Mouse (Mus musculus) layer of hippocampus, postnatal 14 days (tissue): ENCODE results near the gene Bola1. TPM values are rescaled to one million over a fixed set of nuclear protein-coding genes. Genes with fewer than 3 reads are reported as not detected.
"Not testable (repeated sequence)": the region's sequence is repeated elsewhere in the genome, so short reads cannot be mapped to it uniquely, and the experiment has no call there.

Source experiments
- DNase-seq, 2 experiments: peaks; one replicate each; pipeline ENCODE4 v3.0.0; 2021 to 2022; ENCODE audit warnings: low spot score in 2 of 2, mixed read lengths in 1 of 2
- total RNA-seq, 2 experiments: library from RNA; stranded (reverse); gene quantifications; 2 replicates each; pipeline ENCODE4 v1.2.3; 2021

The Bola1 gene
- total RNA-seq, 2 experiments from 2014 or later: 16.1 to 21.2 TPM

GRCm38 (mm10) chr3:96182382-96182776 lies 37.1 kb downstream of the Bola1 start:
- DNase-seq: no peak

DNA sequence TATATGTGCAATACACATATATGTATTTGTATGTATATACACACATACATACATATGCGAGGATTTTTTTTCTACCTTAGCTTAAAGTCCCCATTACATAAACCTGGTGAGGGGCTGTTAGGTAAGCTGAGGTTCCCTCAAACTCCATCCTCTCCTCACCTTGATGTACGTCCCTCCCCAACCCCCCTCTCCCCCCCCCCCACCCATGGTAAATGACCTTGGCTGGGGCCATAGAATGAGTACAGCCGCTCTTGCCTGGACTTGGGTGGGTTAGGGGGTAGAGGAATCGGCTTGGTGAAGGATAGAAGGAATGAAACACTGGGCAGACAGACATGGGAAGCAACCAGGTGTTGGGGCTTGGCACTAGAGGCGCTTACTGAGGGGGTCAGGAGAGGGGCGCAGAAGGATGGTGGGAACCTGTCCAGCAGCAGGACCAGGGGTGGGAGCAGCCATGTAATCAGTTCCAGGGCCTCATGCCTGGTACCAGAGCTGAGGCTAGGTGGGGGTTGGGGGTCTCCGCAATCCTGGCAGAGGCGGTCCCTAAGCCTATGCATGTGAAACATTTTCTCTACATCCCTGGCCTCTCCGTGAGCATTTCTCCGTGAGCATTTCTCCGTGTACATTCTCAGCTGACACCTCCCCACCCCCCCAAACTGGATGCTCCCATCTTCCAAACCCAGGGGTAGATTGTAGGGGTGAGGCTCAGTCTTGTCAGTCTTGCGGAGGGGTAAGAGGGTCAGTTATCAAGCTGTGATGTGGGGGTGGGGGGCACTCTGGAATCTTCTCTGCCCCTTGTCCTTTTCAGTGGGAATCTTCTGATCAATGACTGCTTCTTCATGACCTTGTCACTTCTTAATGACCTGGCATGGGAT lies 37.8 kb downstream of the Bola1 start:
- DNase-seq: no peak

DNA sequence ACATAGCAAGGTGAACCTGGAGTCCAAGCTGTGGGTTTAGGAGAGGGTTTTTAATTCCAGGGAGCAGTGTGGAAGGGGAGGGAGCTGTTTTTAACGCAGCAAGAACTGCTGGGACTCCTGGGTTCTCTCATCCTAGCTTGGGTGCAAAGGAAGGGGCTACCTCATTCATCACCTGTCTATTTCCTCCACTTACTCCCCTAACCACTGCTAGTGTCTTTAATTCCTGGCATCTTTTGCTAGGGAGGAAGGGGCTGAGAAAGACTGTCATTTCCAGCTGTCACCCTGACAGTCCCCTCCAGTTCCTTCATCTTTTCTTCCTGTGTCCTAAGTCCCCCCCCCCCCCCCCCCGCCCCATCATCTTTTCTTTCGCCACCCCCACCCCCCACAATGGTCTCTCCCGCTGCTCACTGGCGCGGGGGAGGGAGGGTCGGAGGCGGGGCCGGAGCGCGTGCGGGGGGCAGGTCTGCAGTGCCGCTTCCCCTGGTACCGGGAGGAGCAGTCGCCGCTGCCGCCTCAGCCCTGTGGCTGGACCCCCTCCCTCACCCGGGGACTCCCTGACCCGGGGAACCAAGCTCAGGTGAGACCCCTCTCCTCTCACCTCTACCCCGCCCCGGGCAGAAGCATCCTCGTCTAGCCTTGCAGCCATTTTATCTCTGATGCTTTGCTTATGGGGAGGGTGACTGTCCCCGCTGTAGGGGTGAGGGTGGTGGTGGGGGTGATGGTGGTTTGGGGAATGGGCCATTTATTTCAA lies 38.6 kb downstream of the Bola1 start, which contains the start of gene Sv2a:
Sv2a (plus strand) TSS at position 425 of the 751 bp plus-strand sequence.
- peak in 1 of 2 experiments; percentile 75 for DNase-seq

DNA sequence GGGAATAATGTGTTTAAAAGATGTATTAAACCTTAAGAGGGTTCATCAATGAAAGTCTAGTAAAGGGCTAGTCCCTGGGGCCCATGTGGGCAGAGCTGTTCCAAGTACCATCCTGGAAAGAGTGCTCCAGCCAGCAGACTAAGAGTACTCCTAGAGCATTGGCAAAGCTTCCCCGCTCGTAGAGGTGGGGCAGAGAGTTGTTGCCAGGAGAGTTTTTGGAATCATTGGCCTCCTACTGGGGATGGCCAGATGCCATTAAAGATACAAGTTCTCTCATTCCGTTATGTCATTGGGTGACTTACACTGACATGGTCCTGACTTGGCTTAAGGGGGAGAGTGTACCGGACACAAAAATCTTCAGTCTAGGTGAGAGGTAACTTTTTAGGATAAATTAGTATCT lies 40.0 kb downstream of the Bola1 start:
- no peak for DNase-seq

- no peak for DNase-seq
Observed at GRCm38 (mm10) chr3:96178902-96179301, 40.6 kb downstream of the Bola1 start.

GRCm38 (mm10) chr3:96178427-96178826 lies 41.1 kb downstream of the Bola1 start:
- DNase-seq: no peak

DNA sequence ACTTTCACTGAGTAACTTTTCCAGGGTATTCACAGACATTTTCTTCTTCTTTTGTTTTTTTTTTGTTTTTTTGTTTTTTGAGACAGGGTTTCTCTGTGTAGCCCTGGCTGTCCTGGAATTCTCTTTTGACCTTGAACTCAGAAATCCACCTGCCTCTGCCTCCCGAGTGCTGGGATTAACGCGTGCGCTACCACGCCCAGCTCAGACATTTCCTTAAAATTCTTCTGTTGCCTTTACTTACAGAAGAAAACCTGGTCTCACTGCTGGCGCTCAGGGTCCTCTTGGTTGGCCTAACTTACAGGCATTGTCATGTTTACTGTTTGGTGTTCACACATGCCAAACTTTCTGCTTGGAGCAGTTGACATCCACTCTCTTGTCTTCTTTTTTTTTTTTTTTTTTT lies 44.3 kb downstream of the Bola1 start:
- DNase-seq: no peak

DNA sequence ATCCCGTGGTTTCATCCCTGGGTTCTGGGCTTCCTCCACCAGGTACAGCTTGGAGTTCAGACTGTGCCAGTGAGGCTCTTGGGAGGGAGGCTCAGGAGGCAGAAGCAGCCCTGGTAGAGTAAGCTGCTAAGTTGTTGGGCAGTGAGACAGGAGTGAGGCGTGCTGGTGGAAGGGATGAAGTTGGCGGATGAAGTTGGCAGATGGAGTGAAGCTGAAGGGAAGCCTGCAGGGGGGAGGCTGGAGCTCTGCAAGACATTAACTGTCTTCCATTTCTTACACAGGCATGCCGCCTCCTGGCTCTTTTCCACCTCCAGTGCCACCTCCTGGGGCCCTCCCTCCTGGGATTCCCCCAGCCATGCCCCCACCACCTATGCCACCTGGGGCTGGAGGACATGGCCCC lies 45.5 kb downstream of the Bola1 start:
- DNase-seq: not testable (repeated sequence)

DNA sequence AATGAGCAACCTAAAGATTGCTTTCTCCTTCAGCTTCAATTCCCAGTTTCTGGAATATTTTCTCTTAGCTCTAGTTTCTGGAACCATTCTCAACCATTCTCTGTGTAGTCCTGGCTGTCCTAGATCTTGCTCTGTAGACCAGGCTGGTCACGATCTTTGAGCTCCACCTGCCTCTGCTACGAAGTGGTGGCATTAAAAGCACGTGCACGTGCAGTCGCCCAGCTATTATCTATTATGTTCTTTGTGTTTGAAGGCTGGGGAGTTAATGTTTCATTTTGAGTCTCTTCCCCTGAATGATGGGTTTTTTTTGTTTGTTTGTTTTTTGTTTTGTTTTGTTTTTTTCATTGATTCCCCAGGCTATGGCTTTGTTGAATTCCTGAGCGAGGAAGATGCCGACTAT lies 46.3 kb downstream of the Bola1 start:
- DNase-seq: no peak

GRCm38 (mm10) chr3:96172197-96173178 lies 47.0 kb downstream of the Bola1 start, which contains the start of gene Sf3b4:
Gene Sf3b4, plus strand, starts transcription at chr3:96172332.
- peak; percentile 83 to 91 for DNase-seq

DNA sequence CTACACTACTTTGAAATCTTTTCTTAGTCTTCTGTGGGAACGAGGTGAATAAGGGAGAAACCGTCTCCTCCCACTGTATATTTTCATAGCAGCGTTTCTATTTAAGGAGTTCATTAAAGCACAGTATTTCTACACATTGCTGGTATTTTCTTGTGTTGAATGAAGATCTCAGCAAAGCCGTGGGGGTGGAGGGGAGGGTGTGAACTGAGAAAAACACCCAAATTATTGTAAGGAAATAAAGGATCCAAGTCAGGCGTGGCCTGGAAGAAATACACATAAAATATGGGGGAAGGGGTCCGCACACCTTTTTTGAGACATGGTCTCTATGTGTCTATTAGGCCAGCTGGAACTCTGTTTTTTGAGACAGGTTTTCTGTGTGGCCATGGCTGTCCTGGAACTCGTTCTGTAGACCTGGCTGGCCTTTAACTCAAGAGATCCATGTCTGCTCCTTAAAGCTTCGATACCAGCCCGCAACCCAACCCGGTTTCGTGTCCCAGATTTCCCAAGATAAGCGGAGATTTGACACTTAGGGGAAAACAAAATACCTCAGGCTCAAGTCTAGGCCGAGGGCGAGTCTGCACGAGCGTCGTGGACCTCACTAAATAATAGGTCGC lies 47.8 kb downstream of the Bola1 start:
- no peak for DNase-seq

GRCm38 (mm10) chr3:96170976-96171545 lies 48.4 kb downstream of the Bola1 start:
- DNase-seq: no peak

- no peak for DNase-seq
Observed at GRCm38 (mm10) chr3:96170276-96170675, 49.2 kb downstream of the Bola1 start.

DNA sequence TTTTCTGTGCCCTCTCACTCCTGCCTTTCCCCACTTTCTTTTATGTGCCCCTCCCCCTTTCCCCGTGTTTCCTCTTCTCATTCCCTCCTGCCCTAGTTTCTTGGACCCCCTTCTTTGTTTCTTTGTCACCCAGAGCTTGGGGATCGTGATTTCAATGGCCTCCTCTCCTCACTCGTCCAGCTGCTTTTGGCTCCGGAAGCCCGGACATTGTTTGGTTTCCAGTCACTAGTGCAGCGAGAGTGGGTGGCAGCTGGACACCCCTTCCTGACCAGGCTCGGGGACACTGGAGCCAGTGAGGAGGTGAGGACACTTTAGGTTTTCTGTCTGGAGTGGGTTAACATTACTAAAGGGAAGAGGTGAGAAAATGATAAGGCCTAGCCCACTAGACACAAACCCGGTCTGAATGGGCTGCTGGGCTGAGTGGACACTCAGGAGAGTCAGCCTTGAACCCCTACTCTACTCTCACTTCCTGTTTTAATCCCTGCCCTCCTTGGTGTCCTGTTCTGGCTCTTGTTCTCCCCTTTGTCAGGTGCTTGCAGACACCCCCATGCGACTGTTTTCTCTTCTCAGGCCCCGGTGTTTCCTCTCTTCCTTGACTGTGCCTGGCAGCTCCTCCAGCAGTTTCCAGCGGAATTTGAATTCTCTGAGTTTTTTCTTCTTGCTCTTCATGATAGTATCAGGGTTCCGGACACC lies 50.9 kb downstream of the Bola1 start:
- no peak for DNase-seq

DNA sequence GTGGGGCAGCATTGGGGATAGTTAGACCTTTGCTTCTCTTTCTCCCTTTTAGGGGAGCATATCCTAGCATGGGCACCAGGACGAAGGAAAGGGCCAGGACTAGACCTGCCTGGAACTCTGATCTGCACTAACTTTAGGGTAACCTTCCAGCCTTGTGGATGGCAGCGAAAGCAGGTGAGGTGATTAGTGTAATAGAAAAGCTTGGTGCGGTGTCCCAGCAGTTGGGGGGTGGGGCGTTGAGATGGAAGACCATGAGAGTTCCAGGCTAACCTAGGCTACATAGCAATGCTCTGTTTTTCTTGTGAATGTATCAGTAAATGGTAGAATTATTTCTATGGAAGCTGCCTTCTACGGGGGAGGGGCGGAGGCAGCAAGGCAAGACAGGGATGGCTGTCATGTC lies 56.5 kb downstream of the Bola1 start:
- DNase-seq: no peak

DNA sequence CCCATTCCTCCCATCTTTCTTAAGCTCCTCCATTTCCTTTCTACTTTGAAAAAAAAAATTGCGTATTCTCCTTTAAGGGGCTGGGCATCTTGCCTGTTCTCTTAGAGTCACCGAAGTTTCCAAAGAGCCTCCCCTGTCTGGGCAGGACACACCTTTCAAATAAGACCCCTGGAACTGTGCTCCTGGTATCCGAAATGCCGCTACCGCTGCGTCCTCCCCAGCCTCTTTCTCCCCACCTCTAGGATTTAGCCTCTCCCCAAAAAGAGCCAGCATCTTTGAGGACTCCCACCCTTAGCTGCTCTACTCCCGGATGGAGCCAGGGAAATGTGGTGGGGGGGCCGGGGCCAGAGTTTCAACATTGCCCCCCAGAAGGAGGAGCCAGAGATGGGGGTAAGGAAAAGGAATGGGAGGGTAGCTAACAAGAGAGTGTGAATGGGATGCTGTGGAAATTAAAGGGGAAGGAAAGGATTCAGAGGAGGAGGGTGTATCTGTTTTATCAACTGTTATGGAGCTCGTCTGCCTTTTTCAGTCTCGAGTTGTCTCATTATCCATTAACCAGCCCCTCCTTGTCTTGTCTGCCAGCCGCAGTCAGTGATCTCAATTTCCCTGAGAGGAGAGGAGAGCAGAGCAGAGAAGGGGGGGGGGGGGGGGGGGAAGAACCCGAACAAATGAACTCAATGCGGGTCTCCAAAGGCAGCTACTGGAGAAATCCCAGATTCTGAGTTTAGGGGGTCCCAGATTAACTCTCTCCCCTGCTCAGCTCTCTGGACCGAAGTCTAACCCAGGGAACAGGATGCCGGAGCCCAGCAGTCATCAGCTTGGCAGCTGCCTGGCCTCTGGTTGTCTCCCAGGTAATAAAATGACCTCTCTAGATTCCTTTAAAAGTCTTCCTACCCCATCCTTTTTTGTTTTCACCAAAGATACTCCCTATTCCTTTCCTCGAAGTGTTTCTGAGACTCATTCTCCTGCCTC lies 57.4 kb downstream of the Bola1 start, which contains the start of gene Mtmr11:
Mtmr11 (plus strand) TSS at position 136 of the 972 bp plus-strand sequence.
- DNase-seq: no peak

DNA sequence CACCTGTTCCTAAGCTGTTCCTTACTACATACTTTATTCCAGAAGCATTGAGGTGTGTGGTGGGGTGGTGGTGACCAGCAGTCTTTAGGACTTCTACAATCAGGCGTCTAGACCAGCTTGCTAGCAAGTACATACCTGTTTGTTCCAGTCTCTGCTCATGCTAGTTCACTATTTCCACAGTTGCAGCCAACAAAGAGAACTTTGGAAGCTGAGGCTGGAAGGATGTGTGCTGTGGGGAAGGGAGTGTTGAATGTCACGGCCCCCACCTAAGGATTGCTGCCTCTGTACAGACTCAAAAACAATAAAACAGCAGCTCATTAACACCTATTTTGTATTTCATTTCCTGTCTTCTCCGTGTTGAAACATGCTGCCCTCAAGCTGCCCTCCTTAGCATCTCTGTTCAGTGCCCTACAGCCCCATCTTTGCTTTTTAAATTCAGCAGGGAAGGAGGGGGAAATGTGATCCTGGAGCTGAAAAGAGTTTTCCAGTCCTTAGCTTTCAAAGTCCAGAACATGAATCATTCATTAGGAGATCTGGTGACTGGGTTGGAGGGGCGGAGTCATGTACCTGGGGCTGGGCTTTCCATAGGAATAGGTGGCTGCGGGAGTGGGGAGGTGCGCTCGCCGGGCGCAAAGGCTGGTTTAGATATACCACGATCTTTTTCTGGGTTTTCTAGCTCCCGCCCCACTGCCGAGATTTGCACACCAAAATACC lies 58.5 kb downstream of the Bola1 start:
- no peak for DNase-seq
